Mouse (Mus musculus) embryonic facial prominence, embryonic 12.5 days (tissue): ENCODE measurements around the gene Myo1f. TPM values are rescaled to one million over a fixed set of nuclear protein-coding genes. Genes with fewer than 3 reads are reported as not detected.
A peak's percentile ranks its signal among the peaks of the same experiment; 100 is the strongest.
"Not testable (repeated sequence)": the region's sequence is repeated elsewhere in the genome, so short reads cannot be mapped to it uniquely, and the experiment has no call there.

Experiments used
- ATAC-seq: fragments of 200-750 bp; cut with Nextera tagmentation; 2 replicates; pipeline ENCODE4 v1.8.0; 2017; ENCODE audit not compliant: insufficient number of reproducible peaks, insufficient read depth, low FRiP score, low TSS enrichment
- H3K27ac ChIP-seq: fragments of 300-500 bp; sonication (generic); 2 replicates; pipeline ENCODE4 v1.5.1; 2016; ENCODE audit warnings: mild to moderate bottlenecking
- H3K27me3 ChIP-seq: fragments of 300-500 bp; sonication (generic); 2 replicates; pipeline ENCODE4 v1.6.1; 2016; ENCODE audit warnings: mild to moderate bottlenecking, moderate library complexity
- H3K36me3 ChIP-seq: fragments of 300-500 bp; sonication (generic); 2 replicates; pipeline ENCODE4 v1.6.1; 2016; ENCODE audit warnings: mild to moderate bottlenecking
- H3K4me1 ChIP-seq: fragments of 300-500 bp; sonication (generic); 2 replicates; pipeline ENCODE4 v1.6.1; 2016
- H3K4me2 ChIP-seq: fragments of 300-500 bp; sonication (generic); replicated peaks from 2 replicates; pipeline ENCODE4 v1.6.1; 2016; ENCODE audit warnings: mild to moderate bottlenecking, moderate library complexity
- H3K4me3 ChIP-seq: fragments of 300-500 bp; sonication (generic); 2 replicates; pipeline ENCODE4 v1.5.1; 2016; ENCODE audit warnings: mild to moderate bottlenecking
- H3K9ac ChIP-seq: fragments of 300-500 bp; sonication (generic); 2 replicates; pipeline ENCODE4 v1.6.1; 2016; ENCODE audit warnings: mild to moderate bottlenecking, moderate library complexity
- H3K9me3 ChIP-seq: fragments of 300-500 bp; sonication (generic); 2 replicates; pipeline ENCODE4 v1.6.1; 2016; ENCODE audit warnings: mild to moderate bottlenecking, moderate library complexity
- WGBS: fragments of 180-500 bp; shearing (Covaris S2); methylation state at CpG from one replicate; pipeline ENCODE4 v1.1.7; 2016; 5-methylcytosine and 5-hydroxymethylcytosine counted together
- polyA plus RNA-seq: library from polyadenylated mRNA; unstranded; fragments of >200 nt; fragmentation: Nextera tagmentation; extraction: Ambion mirVana; gene quantifications from 2 replicates; pipeline ENCODE4 v1.2.1, GENCODE M21; 2016

The Myo1f gene
- polyA plus RNA-seq, 1 experiment from 2014 or later = 3.6 TPM

DNA sequence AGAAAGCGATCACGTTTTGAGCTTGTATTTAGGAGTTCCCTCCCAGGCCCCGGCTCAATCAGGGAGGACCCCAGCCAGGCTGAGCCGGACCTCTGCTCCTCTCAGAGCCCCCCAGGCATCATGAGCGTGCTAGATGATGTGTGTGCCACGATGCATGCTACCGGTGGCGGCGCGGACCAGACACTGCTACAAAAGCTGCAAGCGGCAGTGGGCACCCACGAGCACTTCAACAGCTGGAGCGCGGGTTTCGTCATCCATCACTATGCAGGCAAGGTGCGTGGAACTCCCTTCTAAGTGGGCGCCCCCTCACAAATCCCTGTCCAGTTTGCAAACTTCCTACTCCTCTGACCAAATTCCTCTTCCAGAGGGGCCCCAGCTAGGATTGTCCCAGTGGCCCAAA, 30.5 kb downstream of the Myo1f start:
- no peak for ATAC-seq
- Histone ChIP-seq H3K9ac (no peak overlapping the region), H3K27ac (no peak overlapping the region), H3K4me3 (no peak overlapping the region), H3K9me3 (no peaks in the 10 kb centered on the region), H3K4me1 (no peaks in the 10 kb centered on the region), H3K36me3 (no peaks in the 10 kb centered on the region), H3K4me2 (no peak overlapping the region), H3K27me3 (no peaks in the 10 kb centered on the region)
- WGBS = 66% methylated on average over 17 of the region's 17 CpGs

DNA sequence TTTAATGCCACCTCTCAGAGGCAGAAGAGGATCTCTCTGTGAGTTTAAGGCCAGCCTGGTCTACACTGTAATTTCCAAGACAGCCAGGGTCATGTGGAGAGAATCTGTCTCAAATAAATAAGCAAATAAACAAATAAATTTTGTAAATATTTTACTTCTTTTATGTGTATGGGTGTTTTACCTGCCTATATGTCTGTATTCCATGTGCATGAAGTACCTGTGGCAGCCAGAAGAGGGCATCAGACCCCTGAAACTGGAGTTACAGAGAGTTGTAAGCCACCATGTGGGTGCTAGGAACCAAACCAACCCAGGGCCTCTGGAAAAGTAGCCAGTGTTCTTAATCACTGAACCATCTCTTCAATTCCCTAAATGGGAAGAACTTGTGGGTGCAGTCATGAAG, 41.8 kb downstream of the Myo1f start:
- H3K4me1 ChIP-seq = no peaks in the 10 kb centered on the region
- H3K9ac ChIP-seq = no peak overlapping the region
- no peak overlapping the region for H3K4me3 ChIP-seq
- H3K27ac ChIP-seq = no peak overlapping the region
- H3K27me3 ChIP-seq = no peaks in the 10 kb centered on the region
- no peak overlapping the region for H3K4me2 ChIP-seq
- ATAC-seq = no peak
- no peaks in the 10 kb centered on the region for H3K36me3 ChIP-seq
- no peaks in the 10 kb centered on the region for H3K9me3 ChIP-seq

DNA sequence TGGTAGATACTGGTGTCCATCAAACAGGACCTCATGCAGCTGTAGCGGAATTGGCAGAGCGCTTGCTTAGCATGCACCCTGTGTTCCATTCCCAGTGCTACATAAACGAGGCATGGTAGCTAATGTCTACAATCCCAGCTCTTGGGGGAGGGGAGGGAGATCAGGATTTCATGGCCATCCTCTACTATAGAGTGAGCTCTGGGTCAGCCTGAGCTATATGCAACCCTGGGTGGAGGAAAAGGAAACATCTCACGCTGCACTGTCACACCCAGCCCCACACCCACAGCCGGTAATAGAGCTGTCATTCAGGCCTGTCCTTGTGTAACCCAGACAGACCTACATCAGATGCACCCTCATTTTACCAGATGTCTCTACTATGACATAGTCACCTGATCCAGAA, 43.0 kb downstream of the Myo1f start:
- H3K4me1 ChIP-seq = no peaks in the 10 kb centered on the region
- H3K4me2 ChIP-seq = no peak overlapping the region
- no peak for ATAC-seq
- no peaks in the 10 kb centered on the region for H3K36me3 ChIP-seq
- no peak overlapping the region for H3K27ac ChIP-seq
- 95% methylated on average over 5 of the region's 5 CpGs for WGBS
- H3K9ac ChIP-seq = no peak overlapping the region
- no peaks in the 10 kb centered on the region for H3K27me3 ChIP-seq
- H3K9me3 ChIP-seq = no peaks in the 10 kb centered on the region
- H3K4me3 ChIP-seq = no peak overlapping the region

DNA sequence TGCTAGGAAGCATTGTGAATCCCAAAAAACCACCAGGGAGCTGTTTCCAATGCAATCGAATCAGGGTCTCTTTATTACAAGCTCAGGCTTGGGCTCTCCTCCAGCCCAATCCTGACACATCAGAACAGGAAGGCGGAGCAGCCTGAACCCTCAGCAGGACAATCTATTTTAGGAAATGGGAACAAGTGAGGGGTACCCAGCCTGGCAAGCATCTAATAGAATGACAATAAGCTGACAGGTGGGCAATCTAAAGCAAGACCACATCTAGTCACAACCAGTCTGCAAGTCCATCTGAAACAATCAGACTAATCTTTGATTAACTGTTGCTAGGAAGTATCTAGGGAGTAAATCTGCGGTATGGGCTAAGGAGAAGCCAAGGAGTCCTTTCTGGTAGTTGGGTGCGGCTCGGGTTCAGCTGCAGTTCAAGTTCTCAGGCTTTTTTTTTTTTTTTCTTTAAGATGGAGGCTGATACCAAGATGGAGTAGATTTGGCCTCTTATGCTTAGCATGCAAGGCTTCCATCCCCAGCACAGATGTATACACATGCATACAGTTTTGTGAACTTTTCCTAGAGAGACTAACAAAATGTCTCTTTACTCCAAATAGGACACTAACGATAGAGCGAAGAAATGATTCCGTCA, 44.4 kb downstream of the Myo1f start:
- Histone ChIP-seq H3K27ac (no peak overlapping the region), H3K4me2 (no peak overlapping the region), H3K4me1 (no peaks in the 10 kb centered on the region), H3K4me3 (no peak overlapping the region), H3K36me3 (no peaks in the 10 kb centered on the region), H3K9ac (no peak overlapping the region), H3K9me3 (no peaks in the 10 kb centered on the region), H3K27me3 (no peaks in the 10 kb centered on the region)
- 91% methylated on average over 8 of the region's 8 CpGs for WGBS
- no peak for ATAC-seq

DNA sequence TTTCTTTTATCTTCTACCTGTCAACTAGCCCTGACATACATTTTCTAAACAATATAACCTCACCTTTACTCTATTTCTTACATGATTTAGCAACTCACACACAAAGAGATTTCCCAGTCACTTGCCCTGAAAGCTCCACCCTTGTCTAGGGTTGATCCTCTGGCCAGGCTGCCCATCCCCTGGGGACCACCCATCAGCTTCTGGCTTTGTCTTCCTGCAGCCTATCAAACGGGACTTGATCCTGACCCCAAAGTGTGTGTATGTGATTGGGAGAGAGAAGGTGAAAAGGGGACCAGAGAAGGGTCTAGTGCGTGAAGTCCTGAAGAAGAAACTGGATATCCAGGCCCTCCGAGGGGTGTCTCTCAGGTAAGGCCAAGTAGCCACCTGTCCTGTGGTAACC, 45.3 kb downstream of the Myo1f start:
- ATAC-seq = no peak
- no peaks in the 10 kb centered on the region for H3K4me1 ChIP-seq
- H3K9ac ChIP-seq = no peak overlapping the region
- no peak overlapping the region for H3K4me2 ChIP-seq
- no peak overlapping the region for H3K27ac ChIP-seq
- H3K27me3 ChIP-seq = no peaks in the 10 kb centered on the region
- WGBS = 75% methylated on average over 3 of the region's 3 CpGs
- no peak overlapping the region for H3K4me3 ChIP-seq
- no peaks in the 10 kb centered on the region for H3K9me3 ChIP-seq
- H3K36me3 ChIP-seq = no peaks in the 10 kb centered on the region

DNA sequence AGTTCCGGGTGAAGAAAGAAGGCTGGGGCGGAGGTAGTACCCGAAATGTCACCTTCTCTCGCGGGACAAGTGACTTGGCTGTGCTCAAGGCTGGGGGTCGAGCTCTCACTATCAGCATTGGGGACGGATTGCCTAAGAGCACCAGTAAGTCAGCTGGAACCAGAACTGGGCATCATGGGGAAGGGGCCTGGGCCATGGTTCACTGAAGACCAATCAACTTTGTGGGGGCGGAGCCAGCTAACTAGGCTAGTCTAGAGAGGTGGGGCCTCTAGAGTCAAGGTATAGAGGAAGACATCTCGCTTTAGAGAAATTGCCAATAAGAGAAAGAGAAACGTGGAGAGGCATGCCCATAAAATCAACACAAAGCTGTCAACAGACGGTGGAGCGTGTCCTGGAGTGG, 46.4 kb downstream of the Myo1f start:
- Histone ChIP-seq H3K4me2 (no peak overlapping the region), H3K4me3 (no peak overlapping the region), H3K36me3 (no peaks in the 10 kb centered on the region), H3K9ac (no peak overlapping the region), H3K9me3 (no peaks in the 10 kb centered on the region), H3K4me1 (no peaks in the 10 kb centered on the region), H3K27me3 (no peaks in the 10 kb centered on the region), H3K27ac (no peak overlapping the region)
- no peak for ATAC-seq
- WGBS = 86% methylated on average over 12 of the region's 12 CpGs

DNA sequence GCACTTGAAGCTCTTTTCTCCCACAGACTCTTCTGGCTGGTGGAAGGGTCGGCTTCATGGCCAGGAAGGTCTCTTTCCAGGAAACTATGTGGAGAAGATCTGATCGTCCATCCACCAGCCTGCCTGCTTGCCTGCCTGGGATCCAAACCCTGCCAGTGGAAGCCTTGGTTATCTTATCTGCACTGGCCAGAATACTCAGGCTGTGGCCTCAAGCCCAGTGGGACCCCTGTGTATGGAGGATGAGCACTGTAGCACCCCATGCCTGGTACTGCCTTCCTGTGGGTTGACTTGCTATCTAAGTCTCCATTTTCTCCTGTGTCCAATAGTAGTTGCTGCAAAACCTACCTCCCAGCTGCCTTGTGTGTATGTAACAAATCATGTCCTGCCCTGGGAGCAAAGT, 51.8 kb downstream of the Myo1f start:
- H3K4me1 ChIP-seq = no peaks in the 10 kb centered on the region
- no peak overlapping the region for H3K9ac ChIP-seq
- H3K27ac ChIP-seq = no peak overlapping the region
- WGBS = 76% methylated on average over 2 of the region's 2 CpGs
- no peak overlapping the region for H3K4me3 ChIP-seq
- H3K4me2 ChIP-seq = no peak overlapping the region
- H3K9me3 ChIP-seq = no peaks in the 10 kb centered on the region
- no peaks in the 10 kb centered on the region for H3K27me3 ChIP-seq
- no peaks in the 10 kb centered on the region for H3K36me3 ChIP-seq
- no peak for ATAC-seq

DNA sequence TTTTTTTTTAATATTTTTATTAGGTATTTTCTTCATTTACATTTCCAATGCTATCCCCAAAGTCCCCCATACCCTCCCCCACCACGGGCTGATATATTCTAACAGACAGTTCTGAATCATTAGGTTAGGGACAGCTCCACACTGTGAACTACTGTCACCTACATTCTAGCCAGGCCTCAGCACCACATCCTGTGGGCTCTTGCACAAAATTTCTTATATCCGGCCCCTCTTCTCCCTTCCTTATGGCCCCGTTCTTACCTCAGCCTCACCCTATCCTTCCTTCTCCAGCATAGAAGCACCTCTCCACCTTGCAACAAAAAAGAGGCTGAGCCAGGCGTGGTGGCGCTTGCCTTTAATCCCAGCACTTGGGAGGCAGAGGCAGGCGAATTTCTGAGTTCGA, 55.0 kb downstream of the Myo1f start:
- Histone ChIP-seq H3K36me3 (no peaks in the 10 kb centered on the region), H3K4me3 (no peak overlapping the region), H3K4me1 (no peaks in the 10 kb centered on the region), H3K9me3 (no peaks in the 10 kb centered on the region), H3K27ac (no peak overlapping the region), H3K9ac (no peak overlapping the region), H3K27me3 (no peaks in the 10 kb centered on the region), H3K4me2 (no peak overlapping the region)
- no peak for ATAC-seq
- 84% methylated on average over 7 of the region's 7 CpGs for WGBS

DNA sequence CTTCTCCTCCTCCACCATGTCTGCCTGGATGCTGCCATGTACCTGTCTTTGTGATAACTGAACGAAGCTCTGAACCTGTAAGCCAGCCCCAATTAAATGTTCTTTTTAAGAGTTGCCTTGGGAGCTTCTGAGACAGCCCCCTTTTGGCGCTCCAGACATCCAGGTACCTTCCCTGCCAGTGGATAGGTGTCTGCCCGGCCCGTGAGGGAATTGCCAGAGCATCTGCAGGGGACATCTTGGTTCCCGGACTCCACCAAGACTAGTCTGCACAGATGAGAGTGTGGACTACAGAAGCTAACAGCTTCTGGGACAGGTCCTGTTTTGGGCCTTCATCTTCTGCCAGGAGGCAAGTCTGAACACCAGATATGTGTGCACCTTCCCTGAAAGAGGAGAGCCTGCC, 58.2 kb downstream of the Myo1f start:
- not testable (repeated sequence) for H3K9ac ChIP-seq, H3K27ac ChIP-seq, H3K27me3 ChIP-seq, H3K4me2 ChIP-seq, H3K36me3 ChIP-seq, H3K4me3 ChIP-seq, H3K4me1 ChIP-seq, ATAC-seq, H3K9me3 ChIP-seq
- 81% methylated on average over 5 of the region's 5 CpGs for WGBS

DNA sequence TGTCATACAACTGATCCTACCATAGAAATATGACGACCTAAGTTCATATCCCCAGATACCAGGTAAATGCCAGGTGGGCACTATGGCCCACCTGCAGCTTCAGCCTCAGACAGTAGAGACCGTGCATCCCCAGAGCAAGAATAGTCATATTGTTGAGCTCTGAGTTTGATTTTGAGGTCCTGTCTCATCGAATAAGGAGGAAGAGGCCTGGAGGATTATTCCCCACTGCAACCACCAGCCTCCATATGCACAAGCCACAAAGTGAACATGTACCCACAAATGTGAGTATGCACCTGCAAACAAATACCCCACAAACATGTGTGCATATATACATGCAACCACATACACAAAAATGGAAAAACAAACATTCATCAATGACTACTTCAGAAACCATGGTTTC, 71.8 kb downstream of the Myo1f start:
- Histone ChIP-seq H3K27ac (no peak overlapping the region), H3K9ac (no peak overlapping the region), H3K4me2 (no peak overlapping the region), H3K27me3 (no peaks in the 10 kb centered on the region), H3K36me3 (peaks cover 22% of the 10 kb centered on the region), H3K9me3 (no peaks in the 10 kb centered on the region), H3K4me1 (peaks cover 17% of the 10 kb centered on the region), H3K4me3 (no peak overlapping the region)
- WGBS = 92% methylated on average over 3 of the region's 3 CpGs
- ATAC-seq = no peak

DNA sequence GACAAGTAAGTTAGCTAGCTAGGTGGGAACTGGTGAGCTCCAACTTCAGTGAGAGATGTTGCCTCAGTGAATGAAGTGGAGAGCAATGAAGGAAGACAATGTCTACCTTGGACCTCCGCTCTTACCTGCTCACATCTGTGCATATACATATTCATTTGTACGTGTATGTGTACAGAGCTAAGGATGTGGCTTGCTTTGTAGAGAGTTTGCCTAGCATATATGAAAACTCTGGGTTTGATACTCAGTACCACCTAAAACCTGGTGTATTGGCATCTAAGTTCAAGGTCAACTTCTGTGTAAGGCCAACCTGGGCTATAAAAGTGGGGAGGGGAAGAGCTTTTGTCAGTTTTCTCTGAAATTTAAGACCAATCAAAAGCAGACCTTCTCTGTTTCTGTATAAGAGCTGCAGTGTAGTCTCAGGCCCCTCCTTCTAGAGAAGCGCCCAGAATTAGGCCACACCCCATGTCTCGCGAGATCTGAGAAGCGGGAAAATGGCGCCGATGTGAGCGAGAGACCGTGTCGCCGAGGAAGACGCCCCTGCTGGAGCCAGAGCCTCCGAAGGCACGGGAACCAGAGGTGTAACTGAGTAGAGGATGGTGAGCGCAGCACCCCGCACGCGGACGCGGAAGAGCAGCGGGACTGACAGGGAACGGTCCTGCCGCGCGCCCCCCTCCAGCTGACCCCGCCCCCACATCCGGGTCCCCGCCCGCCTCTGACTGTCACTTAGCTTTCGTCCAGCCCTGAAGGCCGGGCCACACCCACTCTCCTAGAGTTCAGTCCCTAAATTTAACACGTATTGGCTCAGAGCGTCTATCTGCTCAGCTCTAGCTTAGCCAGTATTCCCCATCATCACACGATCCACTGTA, 73.3 kb downstream of the Myo1f start, which contains the start of gene Zfp414:
Gene Zfp414 (plus strand): TSS at position 470 of the 866 bp plus-strand sequence.
- H3K4me1 ChIP-seq = peaks cover 17% of the 10 kb centered on the region
- peak; percentile 90 for ATAC-seq
- H3K27ac ChIP-seq = peak within 1 kb of the TSS; percentile 96
- H3K9me3 ChIP-seq = no peaks in the 10 kb centered on the region
- H3K4me2 ChIP-seq = peak within 1 kb of the TSS; percentile 58
- no peaks in the 10 kb centered on the region for H3K27me3 ChIP-seq
- WGBS = 3% methylated on average over 34 of the region's 35 CpGs
- H3K4me3 ChIP-seq = peak within 1 kb of the TSS; percentile 51
- H3K9ac ChIP-seq = peak within 1 kb of the TSS; percentile 59
- peaks cover 22% of the 10 kb centered on the region for H3K36me3 ChIP-seq

DNA sequence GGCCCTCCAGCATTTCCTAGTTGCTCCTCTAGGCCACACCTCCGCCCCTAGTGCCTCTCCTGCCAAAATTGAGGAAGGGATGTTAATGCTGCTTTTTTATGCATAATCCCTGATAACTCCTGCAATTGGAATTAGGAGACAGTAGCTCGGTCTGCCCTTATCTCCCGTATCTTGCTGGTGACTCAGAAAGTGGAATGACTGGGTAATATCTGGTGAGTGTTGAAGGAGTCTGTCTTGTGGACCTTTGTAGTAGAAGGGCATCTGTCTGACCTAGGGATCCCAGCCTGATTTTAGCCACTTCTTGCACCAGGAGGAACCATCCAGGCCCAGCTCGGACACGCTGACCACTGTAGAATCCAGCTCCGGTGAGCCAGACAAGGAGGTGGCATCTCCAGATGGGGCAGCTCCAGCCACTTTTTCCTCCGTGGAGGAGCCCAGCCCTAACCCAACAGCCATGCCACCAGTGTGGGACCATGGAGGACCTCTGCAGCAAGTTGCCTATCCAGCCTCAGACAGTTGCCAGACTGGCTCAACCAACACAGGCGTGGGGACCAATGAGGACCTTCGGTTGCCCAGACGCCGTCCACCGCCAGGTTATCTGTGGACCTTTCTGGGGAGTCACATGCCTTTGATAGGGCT, 74.1 kb downstream of the Myo1f start:
- Histone ChIP-seq H3K4me2 (peak overlapping the region; percentile 58), H3K9ac (peak overlapping the region; percentile 59), H3K4me1 (peaks cover 17% of the 10 kb centered on the region), H3K27ac (peak overlapping the region; percentile 96), H3K9me3 (no peaks in the 10 kb centered on the region), H3K4me3 (peak overlapping the region; percentile 51), H3K27me3 (no peaks in the 10 kb centered on the region), H3K36me3 (peaks cover 22% of the 10 kb centered on the region)
- WGBS = 71% methylated on average over 12 of the region's 12 CpGs
- no peak for ATAC-seq
